Mouse (Mus musculus) midbrain, postnatal 0 days (tissue): Measurements from ENCODE around the gene Mlec. TPM values are rescaled to one million over a fixed set of nuclear protein-coding genes. Genes with fewer than 3 reads are reported as not detected.

Source experiments
- ATAC-seq: fragments of 200-750 bp; cut with Nextera tagmentation; 2 replicates; pipeline ENCODE4 v1.8.0; 2017; ENCODE audit warnings: moderate number of reproducible peaks, mild to moderate bottlenecking, moderate TSS enrichment, moderate library complexity; ENCODE audit not compliant: low FRiP score
- DNase-seq: peaks from one replicate; pipeline ENCODE4 v3.0.0-alpha.2; 2015; ENCODE audit warnings: low spot score
- H3K27ac ChIP-seq: fragments of 300-500 bp; sonication (generic); 2 replicates; pipeline ENCODE4 v1.5.1; 2014; ENCODE audit warnings: low read depth, mild to moderate bottlenecking, low read length, mixed read lengths
- H3K27me3 ChIP-seq: fragments of 300-500 bp; sonication (generic); 2 replicates; pipeline ENCODE4 v1.6.1; 2014; ENCODE audit warnings: low read length, control low read depth, mixed read lengths; ENCODE audit not compliant: insufficient read depth
- H3K36me3 ChIP-seq: fragments of 300-500 bp; sonication (generic); 2 replicates; pipeline ENCODE4 v1.6.1; 2014; ENCODE audit warnings: low read length, control low read depth, mixed read lengths; ENCODE audit not compliant: insufficient read depth
- H3K4me1 ChIP-seq: fragments of 300-500 bp; sonication (generic); 2 replicates; pipeline ENCODE4 v1.6.1; 2014; ENCODE audit warnings: mild to moderate bottlenecking, control low read depth, antibody characterized with exemption, low read length, mixed read lengths; ENCODE audit not compliant: insufficient read depth
- H3K4me2 ChIP-seq: fragments of 300-500 bp; sonication (generic); 2 replicates; pipeline ENCODE4 v1.6.1; 2014; ENCODE audit warnings: low read depth, mild to moderate bottlenecking, low read length, mixed read lengths; ENCODE audit not compliant: poor library complexity, severe bottlenecking
- H3K4me3 ChIP-seq: fragments of 300-500 bp; sonication (generic); 2 replicates; pipeline ENCODE4 v1.5.1; 2014; ENCODE audit warnings: low read depth, mild to moderate bottlenecking, low read length, moderate library complexity
- H3K9ac ChIP-seq: fragments of 300-500 bp; sonication (generic); replicated peaks from 2 replicates; pipeline ENCODE4 v1.6.1; 2014; ENCODE audit warnings: mild to moderate bottlenecking, low read length, moderate library complexity, mixed read lengths; ENCODE audit not compliant: poor library complexity, severe bottlenecking
- H3K9me3 ChIP-seq: fragments of 300-500 bp; sonication (generic); 2 replicates; pipeline ENCODE4 v1.6.1; 2016; ENCODE audit warnings: low read length, control low read depth
- CTCF ChIP-seq: IDR thresholded peaks from 2 replicates; pipeline ENCODE4 v1.5.1; 2016; ENCODE audit warnings: antibody characterized with exemption, mild to moderate bottlenecking
- WGBS: fragments of 180-500 bp; shearing (Covaris S2); extraction: QIAGEN DNeasy Blood & Tissue Kit; methylation state at CpG from one replicate; pipeline ENCODE4 v1.1.7; 2014; 5-methylcytosine and 5-hydroxymethylcytosine counted together
- polyA plus RNA-seq: library from polyadenylated mRNA; unstranded; fragments of >200 nt; fragmentation: Nextera tagmentation; extraction: Ambion mirVana; gene quantifications from 2 replicates; pipeline ENCODE4 v1.2.1, GENCODE M21; 2015
- total RNA-seq: library from RNA; depleted of rRNA; stranded (reverse); fragments of >200 nt; gene quantifications from 2 replicates; pipeline ENCODE4 v1.2.3, GENCODE M21; 2014

Mlec gene
- total and polyA plus RNA-seq, 2 experiments from 2014 or later, result 16.2 to 64.6 TPM

DNA sequence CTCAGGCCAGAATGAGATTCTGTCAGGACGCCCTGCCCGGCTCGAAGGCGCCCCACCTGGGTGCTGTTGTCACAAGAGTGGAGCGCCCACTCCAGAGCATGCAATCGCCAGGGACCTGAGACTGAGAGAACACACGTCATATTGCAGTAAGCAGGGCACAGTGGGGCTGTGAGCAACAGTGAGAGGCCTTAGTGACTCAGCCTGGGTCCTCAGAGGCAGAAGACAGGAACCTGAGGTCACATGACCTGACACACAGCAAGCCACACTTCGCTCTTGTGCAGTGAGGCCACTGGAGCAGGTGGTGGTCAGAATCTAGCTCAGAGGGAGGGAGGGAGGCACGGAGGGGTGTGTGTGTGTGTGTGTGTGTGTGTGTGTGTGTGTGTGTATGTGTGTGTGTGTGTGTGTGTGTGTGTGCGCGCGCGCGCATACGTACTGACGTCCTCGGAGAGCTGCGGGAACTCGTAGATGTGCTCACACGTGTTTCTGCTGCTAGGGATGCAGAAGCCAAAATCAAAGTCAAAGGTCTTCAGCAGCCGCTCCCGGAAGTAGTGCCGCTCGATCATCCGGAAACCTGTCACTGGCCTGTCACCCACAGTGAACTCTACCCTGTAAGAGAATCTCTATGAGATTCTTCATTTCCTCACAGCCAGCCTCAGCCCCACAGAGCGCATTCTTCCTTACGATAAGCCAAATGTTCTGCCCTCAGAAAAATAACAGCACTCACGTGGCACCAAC, 31.2 kb downstream of the Mlec start:
- WGBS, result 89% methylated on average over 27 of the region's 28 CpGs
- H3K27ac ChIP-seq, result no peak overlapping the region
- no peak overlapping the region for H3K9ac ChIP-seq
- no peak for ATAC-seq
- no peaks in the 10 kb centered on the region for H3K9me3 ChIP-seq
- H3K4me3 ChIP-seq, result no peak overlapping the region
- no peaks in the 10 kb centered on the region for H3K27me3 ChIP-seq
- H3K4me2 ChIP-seq, result no peak overlapping the region
- H3K4me1 ChIP-seq, result no peaks in the 10 kb centered on the region
- H3K36me3 ChIP-seq, result peaks cover 44% of the 10 kb centered on the region
- DNase-seq, result no peak
- TF ChIP-seq CTCF, result no peak

DNA sequence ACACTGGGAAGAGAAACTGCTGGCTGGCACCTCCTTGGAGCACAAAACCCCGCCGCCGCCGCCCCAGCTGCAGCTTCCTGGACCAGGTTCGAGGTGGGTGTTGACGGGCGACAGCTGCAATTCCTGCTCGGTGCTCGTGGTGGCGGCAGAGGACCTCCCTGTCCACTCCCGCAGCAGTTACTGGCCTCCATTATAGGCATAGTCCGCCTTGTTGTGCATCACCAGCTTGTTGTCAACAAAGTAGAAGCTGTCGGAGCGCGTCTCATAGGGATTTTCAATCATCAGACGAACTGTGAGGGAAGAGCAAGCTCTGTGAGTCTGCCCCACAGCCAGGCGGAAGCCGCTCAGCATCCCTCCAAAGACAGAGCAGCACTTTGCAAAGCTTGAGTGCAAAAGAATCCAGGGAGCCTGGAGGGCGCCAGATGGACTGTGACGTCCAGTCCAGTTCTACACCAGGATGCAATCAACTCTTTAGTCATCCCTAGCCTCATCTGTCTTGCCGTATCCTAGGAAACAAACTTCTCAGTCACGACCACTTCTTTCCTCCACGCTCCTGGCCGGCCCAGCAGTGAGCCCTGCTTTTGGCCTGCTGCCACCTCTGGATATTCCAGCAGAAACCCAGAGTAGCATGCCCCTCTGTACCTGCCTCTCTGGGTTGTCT, 32.6 kb downstream of the Mlec start:
- Histone ChIP-seq H3K4me3 (no peak overlapping the region), H3K4me1 (no peaks in the 10 kb centered on the region), H3K27me3 (no peaks in the 10 kb centered on the region), H3K27ac (no peak overlapping the region), H3K36me3 (peaks cover 44% of the 10 kb centered on the region), H3K9ac (no peak overlapping the region), H3K4me2 (no peak overlapping the region), H3K9me3 (no peaks in the 10 kb centered on the region)
- ATAC-seq (peak; percentile 41; the same call in 1 of the 2 replicates), DNase-seq (peak; percentile 87)
- WGBS, result 20% methylated on average over 24 of the region's 24 CpGs
- peak; percentile 91 for TF ChIP-seq CTCF

DNA sequence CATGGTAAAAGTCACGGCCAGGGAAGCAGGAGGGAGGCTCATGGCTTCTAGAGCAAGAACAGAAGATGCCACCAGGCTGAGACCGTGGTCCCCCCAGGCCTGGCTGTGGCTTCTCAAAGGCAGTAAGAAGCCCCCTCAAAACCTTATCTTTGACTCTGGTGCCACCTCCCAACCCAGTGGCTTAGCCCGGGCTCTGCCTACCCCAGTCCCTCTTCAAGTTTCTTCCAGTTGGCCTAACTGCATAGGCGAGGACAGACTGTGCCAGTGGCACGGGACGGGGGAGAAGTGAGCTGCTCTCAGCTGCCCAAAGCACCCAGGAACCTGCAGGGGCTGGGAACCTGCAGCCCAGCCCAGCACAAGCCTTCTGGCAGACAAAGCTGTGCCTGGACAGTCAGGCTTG, 33.3 kb downstream of the Mlec start:
- peaks cover 39% of the 10 kb centered on the region for H3K36me3 ChIP-seq

DNA sequence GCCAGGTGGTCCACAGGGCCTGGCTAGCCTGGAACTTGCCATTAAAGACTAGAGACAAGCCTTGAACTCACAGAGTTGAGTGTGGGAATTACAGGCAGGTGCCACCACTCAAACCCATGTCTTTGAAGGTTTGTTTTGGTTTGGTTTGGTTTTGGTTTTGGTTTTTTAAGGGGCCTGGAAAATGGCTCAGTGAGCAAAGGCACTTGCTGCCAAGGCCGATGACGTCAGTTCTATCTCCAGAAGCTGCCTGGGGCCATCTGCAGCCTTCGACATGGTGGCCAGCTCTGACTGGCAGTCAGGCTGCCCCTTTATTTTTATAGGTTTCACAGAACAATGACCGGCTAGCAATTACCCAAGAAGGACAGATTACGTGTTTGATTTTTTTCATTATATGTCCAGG, 37.0 kb downstream of the Mlec start:
- no peak for ATAC-seq
- H3K27ac ChIP-seq, result no peak overlapping the region
- TF ChIP-seq CTCF, result no peak
- WGBS, result 81% methylated on average over 5 of the region's 5 CpGs
- H3K4me3 ChIP-seq, result no peak overlapping the region
- peaks cover 7% of the 10 kb centered on the region for H3K4me1 ChIP-seq
- no peak overlapping the region for H3K9ac ChIP-seq
- H3K4me2 ChIP-seq, result no peak overlapping the region
- peak; percentile 39 for DNase-seq
- H3K9me3 ChIP-seq, result no peaks in the 10 kb centered on the region
- no peaks in the 10 kb centered on the region for H3K27me3 ChIP-seq
- peaks cover 13% of the 10 kb centered on the region for H3K36me3 ChIP-seq

More for the DNA sequence above, 33.3 kb downstream of the Mlec start:
- H3K9ac ChIP-seq, result no peak overlapping the region
- no peaks in the 10 kb centered on the region for H3K4me1 ChIP-seq
- WGBS, result 93% methylated on average over 6 of the region's 6 CpGs
- no peak overlapping the region for H3K4me3 ChIP-seq
- no peak overlapping the region for H3K27ac ChIP-seq
- DNase-seq, result no peak
- no peak overlapping the region for H3K4me2 ChIP-seq
- H3K9me3 ChIP-seq, result no peaks in the 10 kb centered on the region
- TF ChIP-seq CTCF, result no peak
- no peaks in the 10 kb centered on the region for H3K27me3 ChIP-seq
- ATAC-seq, result no peak

DNA sequence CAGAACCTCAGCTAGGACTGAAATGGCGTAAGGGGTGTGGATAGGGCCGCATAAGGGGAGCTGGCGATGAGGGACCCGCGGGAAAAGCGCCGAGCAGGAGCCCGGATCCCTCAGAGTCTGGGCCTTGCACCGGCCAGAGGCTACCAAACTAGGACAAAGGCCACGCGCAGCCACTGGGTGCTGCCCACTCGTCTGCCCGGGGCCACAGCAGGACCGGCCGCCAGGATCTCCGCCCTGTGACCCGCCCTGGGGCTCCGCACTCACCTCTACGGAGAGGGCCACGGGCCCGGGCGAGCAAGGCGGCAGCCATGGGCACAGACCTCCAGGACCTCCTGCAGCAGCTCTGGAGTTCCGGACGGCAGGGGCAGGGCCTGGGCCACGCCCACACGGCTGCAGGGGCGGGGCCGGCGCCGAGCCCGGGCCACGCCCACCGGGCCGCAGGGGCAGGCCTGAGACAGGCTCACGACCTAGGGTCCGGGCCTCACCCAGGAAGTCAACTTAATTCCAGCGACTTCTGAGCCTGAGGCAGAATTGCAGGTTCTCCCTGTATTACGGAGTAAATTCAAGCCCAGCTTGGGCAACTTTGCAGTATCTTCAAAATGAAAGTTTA, 38.9 kb downstream of the Mlec start, which contains the start of gene Acads:
Gene Acads, minus strand, starts transcription at position 386 of the 610 bp plus-strand sequence.
- Histone ChIP-seq H3K9me3 (no peaks in the 10 kb centered on the region), H3K4me3 (peak within 1 kb of the TSS; percentile 47), H3K36me3 (peaks cover 2% of the 10 kb centered on the region), H3K27me3 (no peaks in the 10 kb centered on the region), H3K27ac (no peak within 1 kb of the TSS), H3K4me1 (peaks cover 7% of the 10 kb centered on the region), H3K9ac (peak within 1 kb of the TSS; percentile 57), H3K4me2 (peak within 1 kb of the TSS; percentile 87)
- no peak for TF ChIP-seq CTCF
- WGBS, result 3% methylated on average over 39 of the region's 39 CpGs
- DNase-seq (peak; percentile 46), ATAC-seq (peak; percentile 45; the same call in 1 of the 2 replicates)

DNA sequence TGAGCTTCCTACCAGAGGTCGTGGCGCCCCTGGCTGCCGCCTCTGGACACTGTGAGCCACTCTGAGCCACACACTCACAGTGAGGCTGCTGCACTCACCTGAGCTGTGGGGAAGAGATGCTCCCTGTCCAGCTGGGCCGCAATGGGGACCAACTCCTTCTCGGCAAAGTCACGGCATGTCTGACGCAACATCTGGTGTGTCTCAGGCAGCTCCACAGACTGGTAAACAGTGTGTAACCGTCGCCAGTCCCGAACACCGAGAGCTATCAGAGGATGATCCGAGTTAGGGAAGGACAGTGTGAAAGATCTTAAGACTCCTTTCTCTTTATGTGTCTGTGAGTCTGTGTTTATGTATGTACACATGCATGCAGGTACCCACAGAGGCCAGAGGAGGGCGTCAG, 40.5 kb downstream of the Mlec start:
- Histone ChIP-seq H3K4me2 (no peak overlapping the region), H3K4me3 (no peak overlapping the region), H3K36me3 (no peaks in the 10 kb centered on the region), H3K27me3 (no peaks in the 10 kb centered on the region), H3K4me1 (peaks cover 7% of the 10 kb centered on the region), H3K9me3 (no peaks in the 10 kb centered on the region), H3K9ac (no peak overlapping the region), H3K27ac (no peak overlapping the region)
- ATAC-seq (no peak), DNase-seq (no peak)
- no peak for TF ChIP-seq CTCF
- 96% methylated on average over 13 of the region's 13 CpGs for WGBS
